10 mouse cellular contexts compared by ENCODE assay signal in the genomic region with DNA sequence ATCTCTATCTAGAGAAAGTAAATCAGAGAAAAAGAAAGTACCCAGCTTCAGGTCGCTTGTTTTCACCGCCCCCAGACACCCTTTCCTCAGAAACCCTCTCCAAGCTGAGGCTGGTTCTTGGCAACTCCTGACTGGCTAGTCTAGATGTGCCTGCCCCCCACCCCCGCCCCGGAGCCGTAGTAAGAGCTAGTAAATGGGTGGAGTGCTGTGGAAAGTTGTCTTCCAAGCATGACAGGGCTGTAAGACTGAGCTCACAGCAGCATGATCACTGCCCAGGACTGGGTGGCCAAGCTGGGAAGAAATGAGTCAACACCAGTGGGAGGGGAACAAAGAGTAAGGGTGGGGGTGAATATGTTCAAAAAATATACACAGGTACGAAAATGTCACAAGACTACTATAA. TPM values are rescaled to one million over a fixed set of nuclear protein-coding genes. Genes with fewer than 3 reads are reported as not detected.
A peak's percentile ranks its signal among the peaks of the same experiment; 100 is the strongest.
DNase-seq lines count a peak whose midpoint lies in the region; ATAC-seq and TF ChIP-seq lines count a peak whose summit lies in the region.
"Had no signal": no experiment of that assay in that cellular context is flagged by ENCODE, and none has a peak within 500 bp of the region (broad histone marks: within the 10 kb centered on the region; RNA-seq: fewer than 3 reads in every experiment).

No protein-coding gene starts in this region.

- no peak overlapping the region for H3K9ac ChIP-seq in stomach, postnatal 0 days (ENCODE audit: low read length)
- H3K9ac ChIP-seq: hindbrain, embryonic 14.5 days had no signal

- H3K4me3 ChIP-seq in gastrocnemius, adult 2 months = peak overlapping the region; percentile 44
- H3K4me3 ChIP-seq in stomach, postnatal 0 days (ENCODE audit: low read depth, low read length) = no peak overlapping the region

- no peak for TF ChIP-seq CTCF in gastrocnemius, adult 2 months (IDR thresholded peaks at IDR 0.05)
- no peak for TF ChIP-seq CTCF in stomach, postnatal 0 days (IDR thresholded peaks at IDR 0.05; ENCODE audit: low read depth)

- no peak overlapping the region for H3K4me2 ChIP-seq in stomach, postnatal 0 days (replicated peaks; ENCODE audit: low read depth)
- H3K4me2 ChIP-seq: hindbrain, embryonic 14.5 days had no signal

- H3K9me3 ChIP-seq in stomach, postnatal 0 days (ENCODE audit: control insufficient read depth, low read length) = no peaks in the 10 kb centered on the region

- peak; percentile 74 for ATAC-seq in stomach, postnatal 0 days (ENCODE audit: low FRiP score, low TSS enrichment)

- no peak for TF ChIP-seq EP300 in stomach, postnatal 0 days (optimal IDR thresholded peaks at IDR 0.05)

- intact Hi-C loops in gastrocnemius, adult 2 months (cut with DNase I) = no loop called here

- no peaks in the 10 kb centered on the region for H3K4me1 ChIP-seq in stomach, postnatal 0 days (replicated peaks; ENCODE audit: control insufficient read depth, insufficient read depth)

- 0 out of 2 replicates have a peak, but pooled peaks cover 2% of the 10 kb centered on the region for H3K36me3 ChIP-seq in stomach, postnatal 0 days (ENCODE audit: control insufficient read depth, insufficient read depth, low read length)

- H3K27me3 ChIP-seq in stomach, postnatal 0 days (ENCODE audit: control insufficient read depth, insufficient read depth, low read length) = no peaks in the 10 kb centered on the region

- DNase-seq in gastrocnemius, adult 2 months = peak; percentile 54
- DNase-seq in gastrocnemius, postnatal 4 days (ENCODE audit: low spot score in 2 of 2) = no peak
- peak; percentile 17 for DNase-seq in urinary bladder, postnatal 14 days (ENCODE audit: low spot score)
- DNase-seq in urinary bladder, postnatal 10 days (ENCODE audit: low spot score) = no peak
- peak; percentile 48 for DNase-seq in gastrocnemius, postnatal 25 days
- DNase-seq in stomach, postnatal 0 days (ENCODE audit: low spot score) = peak; percentile 23
- no peak for DNase-seq in layer of hippocampus, postnatal 10 days (ENCODE audit: low spot score in 2 of 2)
- DNase-seq in embryo, embryonic 10.5 days (ENCODE audit: low spot score) = no peak
- DNase-seq: cerebellum, adult 8-10 months had no signal

- 61% methylated on average over 6 of the region's 6 CpGs for WGBS in stomach, postnatal 0 days

- peak overlapping the region; percentile 71 for H3K27ac ChIP-seq in gastrocnemius, adult 2 months
- H3K27ac ChIP-seq in stomach, postnatal 0 days (replicated peaks) = no peak overlapping the region; the same call in 1 of the 2 replicates
- H3K27ac ChIP-seq: hindbrain, embryonic 14.5 days had no signal

RNA-seq across cellular contexts. Expression of gene Abi1, which starts 33.8 kb away (rescaled TPM):
- 10 to 100 TPM; 17.3 to 18.9 TPM for total RNA-seq in gastrocnemius, adult 2 months (2021)
- 10 to 100 TPM; 46.1 to 47.3 TPM for total RNA-seq in gastrocnemius, postnatal 4 days (2021)
- total RNA-seq in gastrocnemius, postnatal 25 days (2021) = 10 to 100 TPM; 15.2 to 16.0 TPM
- polyA plus RNA-seq in stomach, postnatal 0 days (2015; fragmentation: Nextera tagmentation; extraction: Ambion mirVana) = 40.7 and 42.4 TPM in 2 replicates
- 100 to 1,000 TPM; 158 to 164 TPM for total RNA-seq in layer of hippocampus, postnatal 10 days (2021)

Comparison
In these comparisons a context has a peak if more than half of its experiments do, and no peak if none do; other contexts are left out.
1. DNase-seq: peak in gastrocnemius, adult 2 months (single experiment), urinary bladder, postnatal 14 days (single experiment), gastrocnemius, postnatal 25 days (single experiment) and stomach, postnatal 0 days (single experiment); none in gastrocnemius, postnatal 4 days (0 of 2), urinary bladder, postnatal 10 days (single experiment), layer of hippocampus, postnatal 10 days (0 of 2) and embryo, embryonic 10.5 days (single experiment).